Mouse (Mus musculus): Measurements from ENCODE around the gene Trem1.

DNA sequence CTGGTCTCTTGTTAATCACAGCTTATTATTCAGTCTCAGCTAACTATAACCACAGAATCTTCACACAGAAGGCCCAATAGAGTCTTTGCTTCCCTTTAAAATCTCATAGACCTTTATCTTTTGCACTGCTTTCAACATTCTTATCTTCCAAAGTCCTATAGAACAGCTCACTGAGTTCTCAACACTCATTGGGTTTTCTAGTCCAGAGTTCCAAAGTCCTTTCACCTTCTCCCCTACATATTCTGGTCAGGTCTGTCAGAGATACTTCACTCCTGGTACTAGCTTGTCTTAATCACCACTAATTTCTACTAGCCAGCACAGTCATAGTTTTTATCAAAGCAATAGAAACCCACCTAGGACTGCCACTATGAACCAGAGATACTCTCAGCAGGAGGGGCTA, 24.0 kb downstream of the Trem1 start:
- no peak for TF ChIP-seq ZC3H11A (IDR thresholded peaks at IDR 0.05; ENCODE audit: borderline replicate concordance, low read depth, low read length)
- no peak for TF ChIP-seq CHD2 (IDR thresholded peaks at IDR 0.05; ENCODE audit: low read depth, low read length)
- no peak for TF ChIP-seq MAFK (IDR thresholded peaks at IDR 0.05; ENCODE audit: insufficient read depth, low read depth, low read length)

Measured in ES-E14 (cell line).